Mouse (Mus musculus) heart, embryonic 11.5 days (tissue): ENCODE measurements at regions not wholly inside any gene's neighbourhood (a gene's known extent, or its start where the extent isn't known, plus 50 kb on each side); places are given as distances from the start of the nearest gene placed in this dataset.

Experiments used
- ATAC-seq: fragments of 200-750 bp; cut with Nextera tagmentation; replicated peaks from 2 replicates; pipeline ENCODE4 v1.8.0; 2017; ENCODE audit warnings: moderate library complexity; ENCODE audit not compliant: insufficient number of reproducible peaks, low FRiP score, low TSS enrichment
- H3K27ac ChIP-seq: fragments of 300-500 bp; sonication (generic); 2 replicates; pipeline ENCODE4 v1.5.1; 2014; ENCODE audit warnings: mild to moderate bottlenecking, low read depth, low read length
- H3K27me3 ChIP-seq: fragments of 300-500 bp; sonication (generic); 2 replicates; pipeline ENCODE4 v1.6.1; 2014; ENCODE audit warnings: mild to moderate bottlenecking, low read length, mixed read lengths; ENCODE audit not compliant: control insufficient read depth, insufficient read depth
- H3K36me3 ChIP-seq: fragments of 300-500 bp; sonication (generic); 2 replicates; pipeline ENCODE4 v1.6.1; 2014; ENCODE audit warnings: mild to moderate bottlenecking, low read length, moderate library complexity, mixed read lengths; ENCODE audit not compliant: control insufficient read depth, insufficient read depth
- H3K4me1 ChIP-seq: fragments of 300-500 bp; sonication (generic); 2 replicates; pipeline ENCODE4 v1.6.1; 2014; ENCODE audit warnings: low read length; ENCODE audit not compliant: control insufficient read depth, insufficient read depth
- H3K4me2 ChIP-seq: fragments of 300-500 bp; sonication (generic); 2 replicates; pipeline ENCODE4 v1.6.1; 2014; ENCODE audit warnings: mild to moderate bottlenecking, moderate library complexity
- H3K4me3 ChIP-seq: fragments of 300-500 bp; sonication (generic); 2 replicates; pipeline ENCODE4 v1.5.1; 2014; ENCODE audit warnings: low read depth, low read length
- H3K9ac ChIP-seq: fragments of 300-500 bp; sonication (generic); 2 replicates; pipeline ENCODE4 v1.6.1; 2014; ENCODE audit warnings: mild to moderate bottlenecking, low read depth, low read length, moderate library complexity
- H3K9me3 ChIP-seq: fragments of 300-500 bp; sonication (generic); replicated peaks from 2 replicates; pipeline ENCODE4 v1.6.1; 2016; ENCODE audit warnings: low read length; ENCODE audit not compliant: control insufficient read depth
- WGBS: fragments of 180-500 bp; shearing (Covaris S2); extraction: QIAGEN DNeasy Blood & Tissue Kit; methylation state at CpG from one replicate; pipeline ENCODE4 v1.1.7; 2014; ENCODE audit not compliant: insufficient replicate concordance; 5-methylcytosine and 5-hydroxymethylcytosine counted together

GRCm38 (mm10) chr10:66548073-66548472 lies 547.9 kb upstream of the Jmjd1c start:
- Histone ChIP-seq H3K27me3 (no peaks in the 10 kb centered on the region), H3K36me3 (no peaks in the 10 kb centered on the region), H3K9ac (no peak overlapping the region), H3K4me1 (no peaks in the 10 kb centered on the region), H3K4me2 (no peak overlapping the region), H3K4me3 (no peak overlapping the region), H3K27ac (no peak overlapping the region), H3K9me3 (no peaks in the 10 kb centered on the region)
- 69% methylated on average over 4 of the region's 4 CpGs for WGBS
- no peak for ATAC-seq

- Histone ChIP-seq H3K4me2 (no peak overlapping the region), H3K4me1 (no peaks in the 10 kb centered on the region), H3K9ac (no peak overlapping the region), H3K36me3 (no peaks in the 10 kb centered on the region), H3K9me3 (no peaks in the 10 kb centered on the region), H3K27me3 (no peaks in the 10 kb centered on the region), H3K4me3 (no peak overlapping the region), H3K27ac (no peak overlapping the region)
- ATAC-seq = no peak
- 69% methylated on average over 3 of the region's 3 CpGs for WGBS
Observed at GRCm38 (mm10) chr10:66552919-66553318, 543.0 kb upstream of the Jmjd1c start.

DNA sequence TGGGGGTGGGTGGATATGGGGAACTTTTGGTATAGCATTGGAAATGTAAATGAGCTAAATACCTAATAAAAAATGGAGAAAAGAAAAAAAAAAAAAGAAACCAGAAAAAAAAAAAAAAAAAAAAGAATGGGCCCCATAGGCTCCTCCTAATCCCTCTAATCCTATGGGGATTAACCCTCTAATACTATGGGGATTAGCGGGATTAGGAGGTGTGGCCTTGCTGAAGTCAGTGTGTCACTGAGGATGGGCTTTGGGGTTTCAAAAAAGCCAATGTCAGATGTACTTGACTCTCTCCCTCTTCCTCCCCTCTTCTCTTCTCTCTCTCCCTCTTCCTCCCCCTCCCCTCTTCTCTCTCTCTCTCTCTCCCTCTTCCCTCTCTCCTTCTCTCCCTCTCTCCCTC lies 541.7 kb upstream of the Jmjd1c start:
- Histone ChIP-seq H3K9me3 (no peaks in the 10 kb centered on the region), H3K4me1 (no peaks in the 10 kb centered on the region), H3K27me3 (no peaks in the 10 kb centered on the region), H3K36me3 (no peaks in the 10 kb centered on the region), H3K4me3 (no peak overlapping the region), H3K9ac (no peak overlapping the region), H3K27ac (no peak overlapping the region), H3K4me2 (no peak overlapping the region)
- ATAC-seq = no peak
- WGBS = 80% methylated on average over 1 of the region's 1 CpGs

- Histone ChIP-seq H3K27me3 (no peaks in the 10 kb centered on the region), H3K4me1 (no peaks in the 10 kb centered on the region), H3K36me3 (no peaks in the 10 kb centered on the region), H3K9me3 (no peaks in the 10 kb centered on the region), H3K4me3 (no peak overlapping the region), H3K4me2 (no peak overlapping the region), H3K9ac (no peak overlapping the region), H3K27ac (no peak overlapping the region)
- ATAC-seq = no peak
- WGBS = 69% methylated on average over 6 of the region's 6 CpGs
Observed at GRCm38 (mm10) chr10:66558097-66558840, 537.7 kb upstream of the Jmjd1c start.

DNA sequence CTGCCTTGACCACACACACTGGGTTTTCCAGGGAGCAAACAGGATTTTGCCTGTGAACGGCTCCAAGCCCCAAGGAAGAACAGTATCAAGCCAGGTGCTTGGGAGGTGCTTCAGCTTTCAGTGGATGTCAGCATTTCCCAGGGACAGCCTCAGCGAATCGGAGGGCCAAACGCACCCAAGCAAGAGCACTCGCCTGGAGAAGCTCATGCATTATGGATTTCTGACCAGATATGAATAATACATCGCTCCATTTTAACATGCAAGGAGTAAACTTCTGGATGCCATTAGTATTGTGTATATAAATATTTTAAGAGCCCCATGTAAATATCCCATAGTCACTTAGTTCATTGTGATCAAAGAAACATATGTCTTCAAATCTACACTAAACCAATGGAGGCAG lies 530.6 kb upstream of the Jmjd1c start:
- no peak overlapping the region for H3K9ac ChIP-seq
- ATAC-seq = no peak
- H3K27me3 ChIP-seq = no peaks in the 10 kb centered on the region
- H3K4me3 ChIP-seq = no peak overlapping the region
- H3K4me2 ChIP-seq = no peak overlapping the region
- 84% methylated on average over 6 of the region's 6 CpGs for WGBS
- peaks cover 3% of the 10 kb centered on the region; the same call in 1 of the 2 replicates for H3K9me3 ChIP-seq
- no peaks in the 10 kb centered on the region for H3K4me1 ChIP-seq
- no peak overlapping the region for H3K27ac ChIP-seq
- H3K36me3 ChIP-seq = no peaks in the 10 kb centered on the region

- Histone ChIP-seq H3K27me3 (no peaks in the 10 kb centered on the region), H3K27ac (no peak overlapping the region), H3K36me3 (no peaks in the 10 kb centered on the region), H3K4me3 (no peak overlapping the region), H3K4me1 (no peaks in the 10 kb centered on the region), H3K4me2 (no peak overlapping the region), H3K9ac (no peak overlapping the region), H3K9me3 (no peaks in the 10 kb centered on the region)
- 55% methylated on average over 10 of the region's 10 CpGs for WGBS
- no peak for ATAC-seq
Observed at GRCm38 (mm10) chr10:66574846-66575535, 520.9 kb upstream of the Jmjd1c start.

DNA sequence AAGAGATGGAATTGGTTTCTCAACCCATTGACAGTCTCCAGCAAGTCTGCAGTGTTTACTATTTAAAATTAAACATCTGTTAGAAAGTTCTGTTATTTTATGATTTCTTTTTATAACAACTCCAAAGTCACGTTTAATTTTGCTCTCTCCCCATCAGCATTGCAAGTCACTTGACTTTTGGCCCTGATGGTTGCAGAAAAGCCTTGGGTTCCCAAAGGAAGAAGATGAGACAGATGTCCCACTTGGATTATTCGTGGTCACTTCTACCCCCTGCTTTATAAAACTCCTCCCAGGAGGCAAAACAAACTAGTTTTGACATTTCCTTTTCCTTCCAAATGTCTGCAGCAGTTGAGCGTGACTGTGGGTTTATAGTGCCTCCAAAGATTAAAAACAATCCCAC lies 502.9 kb upstream of the Jmjd1c start:
- H3K4me3 ChIP-seq = no peak overlapping the region
- H3K4me1 ChIP-seq = peaks cover 4% of the 10 kb centered on the region; the same call in 1 of the 2 replicates
- no peaks in the 10 kb centered on the region for H3K36me3 ChIP-seq
- no peak overlapping the region for H3K27ac ChIP-seq
- H3K9me3 ChIP-seq = no peaks in the 10 kb centered on the region
- 59% methylated on average over 3 of the region's 3 CpGs for WGBS
- no peak overlapping the region for H3K9ac ChIP-seq
- no peak overlapping the region for H3K4me2 ChIP-seq
- no peaks in the 10 kb centered on the region for H3K27me3 ChIP-seq
- no peak for ATAC-seq

DNA sequence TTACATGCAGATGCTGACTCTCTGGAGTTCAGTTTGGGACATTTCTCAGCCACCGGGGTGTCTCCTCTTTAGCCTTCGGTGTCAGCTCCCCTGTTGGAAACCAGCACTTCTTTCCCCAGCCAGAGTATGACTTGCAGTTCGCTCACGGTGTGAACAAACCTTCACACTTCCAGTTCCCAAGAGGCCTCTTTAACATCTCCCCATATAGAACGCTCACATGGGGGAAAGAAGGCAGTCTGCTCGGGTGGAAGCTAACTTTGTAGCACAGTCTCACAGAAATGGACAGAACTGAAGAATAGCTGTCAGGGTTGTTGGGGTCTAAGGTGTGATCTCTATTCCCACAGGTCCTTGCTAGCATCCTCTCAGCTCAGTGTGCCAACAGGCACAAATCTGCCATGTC lies 502.4 kb upstream of the Jmjd1c start:
- Histone ChIP-seq H3K36me3 (no peaks in the 10 kb centered on the region), H3K9ac (no peak overlapping the region), H3K27me3 (no peaks in the 10 kb centered on the region), H3K27ac (no peak overlapping the region), H3K9me3 (no peaks in the 10 kb centered on the region), H3K4me2 (no peak overlapping the region), H3K4me1 (peaks cover 4% of the 10 kb centered on the region; the same call in 1 of the 2 replicates), H3K4me3 (no peak overlapping the region)
- no peak for ATAC-seq
- 46% methylated on average over 6 of the region's 6 CpGs for WGBS

DNA sequence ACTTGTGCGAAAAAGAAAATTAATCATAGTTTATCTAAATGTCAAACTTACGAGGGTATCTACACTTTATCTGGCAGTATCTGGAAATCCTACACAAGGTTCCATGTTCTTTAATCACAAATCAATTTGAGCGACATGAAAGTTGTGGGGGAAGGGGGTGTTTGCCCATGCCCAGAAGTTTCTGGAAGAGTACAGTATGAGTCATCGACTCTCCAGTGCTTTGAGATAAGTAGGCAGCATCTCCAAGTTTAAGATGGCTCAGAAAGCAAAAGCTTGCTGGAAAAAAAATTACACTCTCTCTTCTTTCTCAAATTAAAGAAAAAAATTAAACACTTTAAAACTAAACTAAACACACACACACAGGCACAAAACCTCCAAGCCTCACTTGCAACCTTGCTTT lies 498.0 kb upstream of the Jmjd1c start:
- H3K9ac ChIP-seq = no peak overlapping the region
- H3K4me1 ChIP-seq = peaks cover 4% of the 10 kb centered on the region; the same call in 1 of the 2 replicates
- no peak overlapping the region for H3K4me2 ChIP-seq
- 56% methylated on average over 4 of the region's 4 CpGs for WGBS
- no peaks in the 10 kb centered on the region for H3K36me3 ChIP-seq
- H3K27me3 ChIP-seq = no peaks in the 10 kb centered on the region
- no peak overlapping the region for H3K4me3 ChIP-seq
- H3K9me3 ChIP-seq = no peaks in the 10 kb centered on the region
- ATAC-seq = no peak
- H3K27ac ChIP-seq = no peak overlapping the region
